Mouse (Mus musculus): Measurements from ENCODE around the gene Rgsl1. TPM values are rescaled to one million over a fixed set of nuclear protein-coding genes. Genes with fewer than 3 reads are reported as not detected.
"Not testable (repeated sequence)": the region's sequence is repeated elsewhere in the genome, so short reads cannot be mapped to it uniquely, and the experiment has no call there.

Gene Rgsl1
- 0.13 and 0.16 TPM in 2 replicates for polyA plus RNA-seq (2014; fragmentation: Nextera tagmentation; extraction: Ambion mirVana)

DNA sequence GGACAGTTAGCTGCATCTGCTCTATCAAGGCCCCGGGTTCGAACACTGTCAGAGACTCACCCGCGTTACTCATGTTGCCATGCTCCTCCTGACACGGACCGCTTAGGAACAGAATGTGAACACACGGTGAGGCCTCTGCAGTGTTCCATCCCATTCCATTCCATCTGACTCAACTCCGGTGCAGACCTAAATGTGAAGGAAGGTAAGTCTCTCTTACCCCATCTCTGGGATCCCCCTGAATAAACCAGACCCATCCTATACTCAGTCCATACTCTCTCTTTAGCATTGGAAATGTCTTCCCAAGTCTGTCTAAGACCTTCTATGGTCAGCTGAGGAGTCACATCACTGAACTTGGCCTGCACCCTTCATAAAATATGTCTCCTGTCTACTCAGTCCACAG is at the start of gene Rgsl1:
Gene Rgsl1 (minus strand): TSS at position 101 of the 400 bp plus-strand sequence.
- 97% methylated on average over 8 of the region's 8 CpGs for WGBS
- Histone ChIP-seq H3K9ac (no peak within 1 kb of the TSS), H3K4me2 (replicated peaks) (no peak within 1 kb of the TSS), H3K4me3 (replicated peaks; ENCODE audit: low read length) (no peak within 1 kb of the TSS), H3K36me3 (replicated peaks; ENCODE audit: control insufficient read depth, insufficient read depth) (no peaks in the 10 kb centered on the region), H3K9me3 (ENCODE audit: control insufficient read depth, low read length) (no peaks in the 10 kb centered on the region), H3K27me3 (ENCODE audit: control insufficient read depth, insufficient read depth, low read length) (no peaks in the 10 kb centered on the region), H3K27ac (no peak within 1 kb of the TSS), H3K4me1 (replicated peaks; ENCODE audit: control insufficient read depth, insufficient read depth, low read length) (no peaks in the 10 kb centered on the region)
- no peak for ATAC-seq (ENCODE audit: low FRiP score)
- no peak for DNase-seq (ENCODE audit: low spot score)

DNA sequence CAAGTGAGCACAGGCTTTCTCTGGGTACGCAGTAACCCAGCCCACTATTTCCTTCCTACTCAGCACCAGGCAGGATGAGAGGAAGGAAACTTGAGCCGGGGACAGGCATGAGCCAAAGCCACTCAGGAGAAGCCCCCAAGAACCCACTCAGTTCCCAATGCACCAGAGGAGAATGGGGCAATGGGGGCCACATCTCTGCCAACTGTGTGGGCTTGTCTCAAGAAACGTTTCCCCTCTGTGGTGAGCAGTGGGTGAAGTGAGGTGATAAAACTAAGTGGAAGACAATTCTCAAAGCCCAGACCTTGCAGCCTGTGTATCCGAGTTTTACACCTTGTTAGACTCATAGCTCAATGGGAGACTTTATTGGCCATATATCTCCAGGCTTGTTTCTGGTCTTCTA is 47.5 kb upstream of the Rgsl1 start, which contains the start of gene Teddm1a:
Gene Teddm1a (plus strand): TSS at position 301 of the 400 bp plus-strand sequence.
- Histone ChIP-seq H3K27me3 (ENCODE audit: control insufficient read depth, insufficient read depth, low read length) (no peaks in the 10 kb centered on the region), H3K4me2 (replicated peaks) (no peak within 1 kb of the TSS), H3K27ac (no peak within 1 kb of the TSS), H3K36me3 (replicated peaks; ENCODE audit: control insufficient read depth, insufficient read depth) (no peaks in the 10 kb centered on the region), H3K4me3 (replicated peaks; ENCODE audit: low read length) (no peak within 1 kb of the TSS), H3K4me1 (replicated peaks; ENCODE audit: control insufficient read depth, insufficient read depth, low read length) (0 out of 2 replicates have a peak, but pooled peaks cover 3% of the 10 kb centered on the region), H3K9me3 (ENCODE audit: control insufficient read depth, low read length) (no peaks in the 10 kb centered on the region), H3K9ac (no peak within 1 kb of the TSS)
- 68% methylated on average over 4 of the region's 4 CpGs for WGBS
- DNase-seq (ENCODE audit: low spot score) (no peak), ATAC-seq (ENCODE audit: low FRiP score) (no peak)

DNA sequence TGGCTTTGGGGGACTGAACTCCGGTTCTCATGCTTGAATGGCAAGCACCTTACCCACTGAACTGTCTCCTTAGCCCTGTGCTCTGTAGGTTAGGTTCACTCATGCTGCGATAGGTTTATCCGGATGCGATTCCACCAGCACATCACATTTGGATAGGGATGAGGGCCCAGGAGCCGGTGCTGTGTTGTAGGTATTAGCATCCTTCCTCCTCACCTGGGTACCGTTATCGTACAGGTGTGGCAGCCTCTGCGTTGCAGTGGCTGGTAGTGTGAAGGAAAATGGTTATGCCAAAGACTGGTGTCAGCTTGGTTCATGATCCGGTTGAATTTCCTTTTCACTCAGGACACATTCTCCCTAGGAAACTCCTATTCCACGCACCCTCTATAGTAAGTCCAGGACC is 46.2 kb upstream of the Rgsl1 start:
- H3K9ac ChIP-seq, result no peak overlapping the region
- H3K27me3 ChIP-seq (ENCODE audit: control insufficient read depth, insufficient read depth, low read length), result no peaks in the 10 kb centered on the region
- no peak overlapping the region for H3K4me3 ChIP-seq (replicated peaks; ENCODE audit: low read length)
- WGBS, result 96% methylated on average over 10 of the region's 10 CpGs
- no peaks in the 10 kb centered on the region for H3K36me3 ChIP-seq (replicated peaks; ENCODE audit: control insufficient read depth, insufficient read depth)
- DNase-seq (ENCODE audit: low spot score), result no peak
- no peak for ATAC-seq (ENCODE audit: low FRiP score)
- no peaks in the 10 kb centered on the region for H3K9me3 ChIP-seq (ENCODE audit: control insufficient read depth, low read length)
- H3K4me2 ChIP-seq (replicated peaks), result no peak overlapping the region
- H3K27ac ChIP-seq, result no peak overlapping the region
- H3K4me1 ChIP-seq (replicated peaks; ENCODE audit: control insufficient read depth, insufficient read depth, low read length), result 0 out of 2 replicates have a peak, but pooled peaks cover 1% of the 10 kb centered on the region

DNA sequence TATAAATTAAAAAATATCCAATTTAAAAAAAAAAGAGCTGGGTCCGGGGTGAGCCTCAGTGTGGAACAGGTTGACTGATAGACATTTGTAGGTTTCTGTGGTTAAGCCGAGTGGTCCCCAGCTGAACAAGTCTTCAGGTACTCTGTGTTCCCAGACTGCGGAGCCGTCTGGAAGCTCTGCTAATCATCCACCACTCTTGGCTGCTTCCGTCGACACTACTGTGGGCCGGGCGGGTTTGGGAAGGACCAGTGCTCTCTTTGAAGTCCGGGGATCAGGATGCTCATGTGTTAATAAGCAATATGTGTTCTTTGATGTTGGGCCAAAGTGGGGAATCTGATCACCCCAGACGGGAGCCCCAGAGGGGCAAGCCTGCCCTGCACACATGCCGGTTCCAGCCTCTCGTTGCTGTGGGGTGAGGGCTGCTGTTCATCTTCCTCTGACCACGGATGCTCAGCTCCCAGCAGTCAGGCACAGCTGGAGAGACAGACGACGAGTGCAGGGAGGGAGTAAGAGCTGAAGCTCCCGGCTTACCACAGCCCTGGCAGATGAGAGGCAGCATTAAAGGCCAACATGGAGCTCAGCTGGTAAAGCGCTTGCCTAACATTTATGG is 42.2 kb upstream of the Rgsl1 start:
- Histone ChIP-seq H3K27me3 (ENCODE audit: control insufficient read depth, insufficient read depth, low read length) (no peaks in the 10 kb centered on the region), H3K9ac (no peak overlapping the region), H3K4me3 (replicated peaks; ENCODE audit: low read length) (no peak overlapping the region), H3K27ac (no peak overlapping the region), H3K9me3 (ENCODE audit: control insufficient read depth, low read length) (no peaks in the 10 kb centered on the region), H3K4me2 (replicated peaks) (no peak overlapping the region; the same call in 1 of the 2 replicates), H3K4me1 (replicated peaks; ENCODE audit: control insufficient read depth, insufficient read depth, low read length) (no peaks in the 10 kb centered on the region), H3K36me3 (replicated peaks; ENCODE audit: control insufficient read depth, insufficient read depth) (no peaks in the 10 kb centered on the region)
- DNase-seq (ENCODE audit: low spot score) (no peak), ATAC-seq (ENCODE audit: low FRiP score) (peak; percentile 43; the same call in 1 of the 2 replicates)
- 38% methylated on average over 17 of the region's 17 CpGs for WGBS

DNA sequence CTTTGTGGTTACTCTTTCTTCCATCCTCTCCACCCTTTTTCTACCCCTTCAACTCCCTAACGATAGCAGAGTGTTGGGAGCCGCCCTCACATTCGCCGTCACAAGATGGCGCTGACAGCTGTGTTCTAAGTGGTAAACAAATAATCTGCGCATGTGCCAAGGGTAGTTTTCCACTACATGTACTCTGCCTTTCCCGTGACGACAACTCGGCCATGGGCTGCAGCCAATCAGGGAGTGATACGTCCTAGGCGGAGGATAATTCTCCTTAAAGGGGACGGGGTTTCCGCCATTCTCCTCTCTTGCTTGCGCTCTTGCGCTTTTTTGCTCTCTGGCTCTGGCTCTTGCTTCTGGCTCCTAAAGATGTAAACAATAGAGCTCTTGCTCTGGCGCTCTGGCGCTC is 36.4 kb upstream of the Rgsl1 start:
- H3K36me3 ChIP-seq (replicated peaks; ENCODE audit: control insufficient read depth, insufficient read depth); H3K27ac ChIP-seq: not testable (repeated sequence)
- over 99% methylated on average over 17 of the region's 17 CpGs for WGBS

DNA sequence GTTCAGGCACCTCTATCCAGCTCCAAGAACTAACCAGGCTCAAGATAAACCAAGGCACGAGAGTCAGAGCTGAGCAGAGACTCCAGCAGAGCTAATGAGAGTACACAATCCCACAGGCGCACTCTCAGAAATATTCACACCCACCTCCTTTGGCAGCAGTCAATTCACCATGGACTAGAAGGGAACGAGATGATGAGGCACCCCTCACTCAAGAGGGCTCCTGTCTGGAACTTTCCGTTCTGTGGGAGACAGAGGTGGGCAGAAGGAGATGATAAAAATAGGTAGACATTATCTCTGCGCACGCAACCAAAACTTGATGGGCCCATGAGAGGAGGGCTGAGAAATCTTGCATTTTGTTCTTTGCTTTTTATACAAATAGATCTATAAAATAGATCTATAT is 30.1 kb upstream of the Rgsl1 start, which contains the start of gene Teddm1b:
Gene Teddm1b (plus strand): TSS at position 301 of the 400 bp plus-strand sequence.
- Histone ChIP-seq H3K36me3 (replicated peaks; ENCODE audit: control insufficient read depth, insufficient read depth) (no peaks in the 10 kb centered on the region), H3K9me3 (ENCODE audit: control insufficient read depth, low read length) (no peaks in the 10 kb centered on the region), H3K9ac (no peak within 1 kb of the TSS), H3K27ac (no peak within 1 kb of the TSS), H3K27me3 (ENCODE audit: control insufficient read depth, insufficient read depth, low read length) (no peaks in the 10 kb centered on the region), H3K4me1 (replicated peaks; ENCODE audit: control insufficient read depth, insufficient read depth, low read length) (no peaks in the 10 kb centered on the region), H3K4me2 (replicated peaks) (no peak within 1 kb of the TSS), H3K4me3 (replicated peaks; ENCODE audit: low read length) (no peak within 1 kb of the TSS)
- DNase-seq (ENCODE audit: low spot score), result no peak
- 92% methylated on average over 6 of the region's 6 CpGs for WGBS
- no peak for ATAC-seq (ENCODE audit: low FRiP score)

More for the DNA sequence above, 36.4 kb upstream of the Rgsl1 start:
- not testable (repeated sequence) for H3K4me3 ChIP-seq (replicated peaks; ENCODE audit: low read length); ATAC-seq (ENCODE audit: low FRiP score); H3K27me3 ChIP-seq (ENCODE audit: control insufficient read depth, insufficient read depth, low read length); H3K9ac ChIP-seq; DNase-seq (ENCODE audit: low spot score); H3K9me3 ChIP-seq (ENCODE audit: control insufficient read depth, low read length); H3K4me1 ChIP-seq (replicated peaks; ENCODE audit: control insufficient read depth, insufficient read depth, low read length); H3K4me2 ChIP-seq (replicated peaks)

DNA sequence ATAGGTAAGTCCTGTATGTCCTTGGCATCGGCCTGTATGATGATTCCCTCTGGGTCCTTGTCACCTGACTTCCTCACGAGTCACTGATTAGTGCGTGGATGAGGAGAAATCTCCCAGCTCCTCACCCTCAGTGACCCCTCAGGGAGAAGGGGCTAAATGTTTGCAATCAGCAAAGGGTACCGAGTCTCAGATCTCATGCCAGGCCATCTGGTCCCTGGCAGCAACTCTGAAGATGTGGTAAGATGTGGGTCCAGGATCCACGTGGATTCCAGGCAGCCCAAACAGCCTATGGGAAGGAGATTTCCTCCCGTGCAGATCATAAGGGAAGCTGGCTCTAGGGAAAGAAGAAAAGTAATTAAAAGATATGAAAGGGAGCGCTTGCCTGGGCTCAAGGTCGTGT is 12.0 kb upstream of the Rgsl1 start:
- Histone ChIP-seq H3K9me3 (ENCODE audit: control insufficient read depth, low read length) (no peaks in the 10 kb centered on the region), H3K27me3 (ENCODE audit: control insufficient read depth, insufficient read depth, low read length) (no peaks in the 10 kb centered on the region), H3K9ac (no peak overlapping the region), H3K4me3 (replicated peaks; ENCODE audit: low read length) (no peak overlapping the region), H3K36me3 (replicated peaks; ENCODE audit: control insufficient read depth, insufficient read depth) (no peaks in the 10 kb centered on the region), H3K4me2 (replicated peaks) (no peak overlapping the region), H3K27ac (no peak overlapping the region), H3K4me1 (replicated peaks; ENCODE audit: control insufficient read depth, insufficient read depth, low read length) (no peaks in the 10 kb centered on the region)
- ATAC-seq (ENCODE audit: low FRiP score) (no peak), DNase-seq (ENCODE audit: low spot score) (no peak)
- 83% methylated on average over 8 of the region's 8 CpGs for WGBS

DNA sequence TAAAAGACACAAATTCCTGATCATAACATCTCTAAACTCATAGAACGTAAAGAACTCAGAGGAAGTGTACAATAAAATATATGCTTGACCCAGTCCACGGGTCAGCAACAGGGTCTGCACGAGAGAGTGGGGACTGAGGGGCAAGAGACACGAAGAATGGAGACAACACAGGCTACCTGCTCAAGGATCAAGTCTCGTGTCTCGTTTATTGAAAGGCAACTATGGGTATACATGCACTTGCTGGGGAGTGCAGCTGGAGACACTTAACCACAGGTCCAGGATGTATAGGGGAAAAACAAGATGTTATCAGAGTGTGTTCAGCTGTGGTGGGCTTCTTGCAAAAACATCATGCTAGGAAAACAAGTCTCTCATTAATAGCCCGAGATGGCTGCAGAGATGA is 8.8 kb upstream of the Rgsl1 start:
- not testable (repeated sequence) for H3K4me3 ChIP-seq (replicated peaks; ENCODE audit: low read length); H3K9ac ChIP-seq; H3K27me3 ChIP-seq (ENCODE audit: control insufficient read depth, insufficient read depth, low read length); ATAC-seq (ENCODE audit: low FRiP score); DNase-seq (ENCODE audit: low spot score); H3K36me3 ChIP-seq (replicated peaks; ENCODE audit: control insufficient read depth, insufficient read depth); H3K9me3 ChIP-seq (ENCODE audit: control insufficient read depth, low read length); H3K27ac ChIP-seq; H3K4me2 ChIP-seq (replicated peaks); H3K4me1 ChIP-seq (replicated peaks; ENCODE audit: control insufficient read depth, insufficient read depth, low read length)
- WGBS, result 82% methylated on average over 7 of the region's 7 CpGs

DNA sequence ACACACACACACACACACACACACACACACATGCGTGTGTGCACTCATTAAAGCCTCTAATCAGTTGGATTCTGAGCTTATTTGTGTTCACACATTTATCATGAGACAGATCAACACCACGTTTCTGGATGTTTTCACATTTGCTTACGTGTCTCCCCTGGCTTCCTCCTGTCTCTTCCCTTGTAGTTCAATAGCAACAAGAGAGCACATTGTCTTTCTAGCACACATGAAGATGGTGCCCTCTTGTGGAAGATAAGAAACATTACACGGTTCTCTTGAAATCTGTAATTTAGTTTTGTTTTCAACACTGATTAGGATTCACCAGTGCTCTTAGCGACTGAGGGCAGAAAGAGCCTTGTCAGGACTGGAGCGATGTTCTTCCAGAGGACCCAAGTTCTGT is 2.9 kb upstream of the Rgsl1 start:
- Histone ChIP-seq H3K9ac (no peak overlapping the region), H3K4me3 (replicated peaks; ENCODE audit: low read length) (no peak overlapping the region), H3K36me3 (replicated peaks; ENCODE audit: control insufficient read depth, insufficient read depth) (no peaks in the 10 kb centered on the region), H3K27me3 (ENCODE audit: control insufficient read depth, insufficient read depth, low read length) (no peaks in the 10 kb centered on the region), H3K4me1 (replicated peaks; ENCODE audit: control insufficient read depth, insufficient read depth, low read length) (no peaks in the 10 kb centered on the region), H3K9me3 (ENCODE audit: control insufficient read depth, low read length) (no peaks in the 10 kb centered on the region), H3K27ac (no peak overlapping the region), H3K4me2 (replicated peaks) (no peak overlapping the region)
- WGBS, result 30% methylated on average over 6 of the region's 6 CpGs
- DNase-seq (ENCODE audit: low spot score) (peak; percentile 79), ATAC-seq (ENCODE audit: low FRiP score) (peak; percentile 37; the same call in 1 of the 2 replicates)
